Mouse (Mus musculus): Measurements from ENCODE around the gene Hba-a2. TPM values are rescaled to one million over a fixed set of nuclear protein-coding genes. Genes with fewer than 3 reads are reported as not detected.
"Not testable (repeated sequence)": the region's sequence is repeated elsewhere in the genome, so short reads cannot be mapped to it uniquely, and the experiment has no call there.

Hba-a2 gene
- total and polyA plus RNA-seq, 3 experiments: 683 to 4,240 (median 1,500) TPM

DNA sequence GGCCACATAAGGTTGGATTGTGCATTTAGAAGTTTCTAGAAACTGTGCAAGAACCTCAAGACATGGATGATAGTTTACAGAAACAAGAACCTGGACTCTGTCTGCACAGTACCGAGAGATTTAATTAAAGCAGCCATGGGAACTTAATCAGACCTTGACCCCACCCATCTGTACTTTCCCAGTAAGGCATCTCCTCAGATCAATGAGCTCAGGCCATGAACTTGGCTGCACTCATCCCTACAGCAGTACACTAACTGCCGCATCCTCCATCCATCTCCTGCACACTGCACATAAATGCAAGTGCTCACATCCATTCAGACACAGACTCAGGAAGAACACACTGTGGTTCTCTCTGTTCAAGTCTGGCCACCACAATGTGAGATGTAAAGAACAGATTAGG lies 15.6 kb upstream of the Hba-a2 start:
- H3K27me3 ChIP-seq (ENCODE audit: insufficient read depth, low read length): no peaks in the 10 kb centered on the region
- ATAC-seq (ENCODE audit: extremely low read depth, insufficient number of reproducible peaks, low FRiP score, poor library complexity, severe bottlenecking) (no peak), DNase-seq (ENCODE audit: low spot score) (no peak)
- no peaks in the 10 kb centered on the region for H3K9me3 ChIP-seq (replicated peaks)
- TF ChIP-seq GATA1 (IDR thresholded peaks at IDR 0.05; ENCODE audit: borderline replicate concordance, low read length): no peak
- TF ChIP-seq TAL1 (conservative IDR thresholded peaks at IDR 0.05; ENCODE audit: low read depth, low read length): no peak
- no peak for TF ChIP-seq GATA2 (IDR thresholded peaks at IDR 0.05; ENCODE audit: borderline replicate concordance, low read depth, low read length)
- TF ChIP-seq POLR2AphosphoS5 (IDR thresholded peaks at IDR 0.05; ENCODE audit: insufficient replicate concordance, low read depth, low read length): no peak
- no peak for TF ChIP-seq CTCF (IDR thresholded peaks at IDR 0.05; ENCODE audit: low read depth, low read length)
- no peaks in the 10 kb centered on the region for H3K36me3 ChIP-seq (replicated peaks)
- H3K4me1 ChIP-seq (ENCODE audit: insufficient read depth, low read depth, low read length): peaks cover 71% of the 10 kb centered on the region
- H3K4me3 ChIP-seq (ENCODE audit: low read depth, low read length): no peak overlapping the region; the same call in 1 of the 2 replicates

DNA sequence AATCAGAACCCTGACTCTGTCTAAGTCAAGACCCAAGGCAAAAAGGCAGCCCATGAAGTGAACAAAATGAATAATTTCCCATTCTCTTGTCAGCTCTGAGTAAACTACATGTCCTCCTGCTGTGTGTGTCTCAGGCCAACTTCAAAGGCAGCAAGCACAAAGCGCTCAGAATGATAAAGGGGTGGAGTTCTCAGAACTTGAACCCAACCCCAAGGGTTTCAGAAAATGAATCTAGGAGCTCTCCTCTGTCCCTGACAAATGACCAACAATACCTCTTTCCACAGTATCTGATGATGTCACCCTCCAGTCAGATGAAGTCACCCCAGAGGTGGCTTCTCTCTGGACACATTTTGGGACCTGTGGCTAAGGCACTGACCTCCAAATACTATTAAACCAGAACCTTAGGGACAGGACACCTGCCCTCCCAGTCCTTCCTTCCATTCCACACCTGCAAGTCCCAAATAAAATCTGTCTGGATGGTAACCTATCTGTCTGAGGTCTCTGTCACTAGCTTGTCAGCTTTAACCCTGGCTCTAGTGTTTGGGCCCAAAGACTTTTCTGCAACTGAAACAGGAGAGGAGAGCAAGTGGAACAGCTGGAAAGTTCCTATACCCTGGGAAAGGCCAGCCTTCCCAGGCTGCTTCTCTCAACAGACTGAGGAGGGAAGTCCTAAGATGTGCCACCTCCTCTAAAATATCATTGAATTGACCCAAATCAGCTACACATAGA lies 14.7 kb upstream of the Hba-a2 start:
- DNase-seq (ENCODE audit: low spot score) (no peak), ATAC-seq (ENCODE audit: extremely low read depth, insufficient number of reproducible peaks, low FRiP score, poor library complexity, severe bottlenecking) (no peak)
- Histone ChIP-seq H3K27me3 (ENCODE audit: insufficient read depth, low read length) (no peaks in the 10 kb centered on the region), H3K4me3 (ENCODE audit: low read depth, low read length) (no peak overlapping the region; the same call in 1 of the 2 replicates), H3K4me1 (ENCODE audit: insufficient read depth, low read depth, low read length) (peaks cover 65% of the 10 kb centered on the region), H3K36me3 (replicated peaks) (no peaks in the 10 kb centered on the region), H3K9me3 (replicated peaks) (no peaks in the 10 kb centered on the region)
- TF ChIP-seq POLR2AphosphoS5 (IDR thresholded peaks at IDR 0.05; ENCODE audit: insufficient replicate concordance, low read depth, low read length) (no peak), CTCF (IDR thresholded peaks at IDR 0.05; ENCODE audit: low read depth, low read length) (no peak)

DNA sequence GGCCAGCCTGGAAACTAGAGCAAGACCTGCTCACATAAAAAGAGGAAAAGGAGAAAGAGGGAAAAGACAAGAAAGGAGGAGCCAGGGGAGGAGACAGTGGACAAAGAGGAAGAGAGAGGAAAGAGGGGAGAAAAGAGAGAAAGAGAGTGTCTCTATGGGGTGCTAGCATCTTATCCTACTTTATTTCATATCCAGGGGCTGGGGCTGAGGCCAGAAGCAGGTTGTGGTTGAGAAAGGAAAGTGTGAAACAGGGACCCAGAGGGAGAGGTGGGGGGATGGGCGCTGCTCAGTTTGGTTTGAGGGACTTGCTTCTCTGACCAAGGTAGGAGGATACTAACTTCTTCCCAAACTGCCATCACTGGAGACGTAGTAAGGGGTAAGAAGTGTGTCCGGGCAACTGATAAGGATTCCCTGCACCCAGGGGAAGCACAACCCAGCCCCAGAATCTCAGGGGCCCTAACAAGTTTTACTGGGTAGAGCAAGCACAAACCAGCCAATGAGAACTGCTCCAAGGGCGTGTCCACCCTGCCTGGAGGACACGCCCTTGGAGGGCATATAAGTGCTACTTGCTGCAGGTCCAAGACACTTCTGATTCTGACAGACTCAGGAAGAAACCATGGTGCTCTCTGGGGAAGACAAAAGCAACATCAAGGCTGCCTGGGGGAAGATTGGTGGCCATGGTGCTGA lies 13.1 kb upstream of the Hba-a2 start, which contains the start of gene Hba-a1:
Gene Hba-a1, plus strand, starts transcription at position 421 of the 687 bp plus-strand sequence.
- H3K4me3 ChIP-seq (ENCODE audit: low read depth, low read length): peak within 1 kb of the TSS; percentile 67
- peak; percentile 87 for ATAC-seq (ENCODE audit: extremely low read depth, insufficient number of reproducible peaks, low FRiP score, poor library complexity, severe bottlenecking)
- DNase-seq (ENCODE audit: low spot score); H3K27me3 ChIP-seq (ENCODE audit: insufficient read depth, low read length); H3K36me3 ChIP-seq (replicated peaks); H3K9me3 ChIP-seq (replicated peaks): not testable (repeated sequence)
- H3K4me1 ChIP-seq (ENCODE audit: insufficient read depth, low read depth, low read length): peaks cover 68% of the 10 kb centered on the region

DNA sequence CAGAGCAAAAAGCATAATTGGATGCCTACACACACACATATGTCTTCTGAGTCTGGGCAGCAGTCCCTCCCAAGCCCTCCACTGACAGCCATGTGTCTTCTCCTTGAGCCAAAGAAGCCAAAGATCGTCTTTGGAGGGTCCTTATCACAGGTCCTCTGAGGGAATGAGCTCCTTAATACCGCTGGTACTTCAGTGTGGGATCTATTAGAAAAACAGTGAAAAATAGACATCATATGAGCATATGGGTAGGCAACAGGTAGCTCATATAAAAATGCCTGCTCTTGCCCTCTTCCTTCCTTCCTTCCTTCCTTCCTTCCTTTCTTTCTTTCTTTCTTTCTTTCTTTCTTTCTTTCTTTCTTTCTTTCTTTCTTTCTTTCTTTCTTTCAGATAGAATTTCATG lies 11.7 kb upstream of the Hba-a2 start:
- not testable (repeated sequence) for DNase-seq (ENCODE audit: low spot score); ATAC-seq (ENCODE audit: extremely low read depth, insufficient number of reproducible peaks, low FRiP score, poor library complexity, severe bottlenecking)

DNA sequence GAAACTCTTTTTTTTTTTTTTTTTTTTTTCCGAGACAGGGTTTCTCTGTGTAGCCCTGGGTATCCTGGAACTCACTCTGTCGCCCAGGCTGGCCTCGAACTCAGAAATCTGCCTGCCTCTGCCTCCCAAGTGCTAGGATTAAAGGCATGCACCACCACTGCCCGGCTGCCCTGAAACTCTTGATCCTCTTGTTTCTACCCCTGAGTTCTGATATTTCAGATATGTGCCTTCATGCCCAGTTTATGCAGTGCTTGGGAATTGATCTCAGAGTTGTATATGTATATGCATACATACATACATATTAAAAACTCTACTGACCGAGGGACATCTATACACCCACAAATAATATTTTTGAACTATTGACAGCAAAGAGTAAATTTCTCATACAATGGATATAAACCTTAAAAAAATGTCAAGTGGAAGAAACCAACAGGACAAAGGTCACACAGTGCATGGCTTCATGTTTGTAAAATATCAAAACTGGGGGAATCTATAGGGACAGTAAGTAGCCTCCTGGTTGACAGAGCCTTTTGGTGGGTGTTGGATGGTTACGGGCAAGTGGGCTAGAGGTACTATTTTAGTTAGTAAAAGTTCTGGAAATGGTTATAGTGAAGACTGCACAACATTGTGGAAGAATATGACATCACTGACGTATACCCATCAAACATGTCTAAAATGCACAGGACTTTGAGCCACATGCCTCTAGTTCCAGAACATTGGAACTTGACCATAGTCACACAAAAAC lies 11.1 kb upstream of the Hba-a2 start:
- Histone ChIP-seq H3K36me3 (replicated peaks) (peaks cover 2% of the 10 kb centered on the region), H3K9me3 (replicated peaks) (no peaks in the 10 kb centered on the region), H3K4me1 (ENCODE audit: insufficient read depth, low read depth, low read length) (peaks cover 65% of the 10 kb centered on the region), H3K27me3 (ENCODE audit: insufficient read depth, low read length) (no peaks in the 10 kb centered on the region), H3K4me3 (ENCODE audit: low read depth, low read length) (peak overlapping the region; percentile 67)
- DNase-seq (ENCODE audit: low spot score) (no peak), ATAC-seq (ENCODE audit: extremely low read depth, insufficient number of reproducible peaks, low FRiP score, poor library complexity, severe bottlenecking) (no peak)
- no peak for TF ChIP-seq TAL1 (conservative IDR thresholded peaks at IDR 0.05; ENCODE audit: low read depth, low read length)

More for the DNA sequence above, 11.7 kb upstream of the Hba-a2 start:
- Histone ChIP-seq H3K4me3 (ENCODE audit: low read depth, low read length) (peak overlapping the region; percentile 67), H3K4me1 (ENCODE audit: insufficient read depth, low read depth, low read length) (peaks cover 65% of the 10 kb centered on the region)
- H3K36me3 ChIP-seq (replicated peaks); H3K9me3 ChIP-seq (replicated peaks); H3K27me3 ChIP-seq (ENCODE audit: insufficient read depth, low read length): not testable (repeated sequence)

DNA sequence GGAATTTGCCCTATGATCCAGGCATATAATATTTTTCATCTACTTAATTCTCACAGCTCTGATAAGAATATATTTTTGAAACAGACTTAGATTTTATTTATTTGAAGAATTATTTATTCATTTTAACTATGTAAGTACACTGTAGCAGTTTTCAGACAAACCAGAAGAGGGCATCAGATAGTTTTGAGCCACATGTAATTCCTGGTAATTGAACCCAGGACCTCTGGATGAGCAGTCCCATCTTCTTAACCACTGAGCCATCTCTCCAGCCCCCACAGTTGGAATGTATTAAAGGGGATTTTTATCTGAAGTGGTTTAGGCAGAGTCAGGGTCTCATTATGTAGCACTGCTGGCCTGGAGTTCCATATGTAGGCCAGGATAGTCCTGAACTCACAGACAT lies 10.4 kb upstream of the Hba-a2 start:
- not testable (repeated sequence) for H3K4me3 ChIP-seq (ENCODE audit: low read depth, low read length); H3K27me3 ChIP-seq (ENCODE audit: insufficient read depth, low read length); ATAC-seq (ENCODE audit: extremely low read depth, insufficient number of reproducible peaks, low FRiP score, poor library complexity, severe bottlenecking); H3K9me3 ChIP-seq (replicated peaks); DNase-seq (ENCODE audit: low spot score); H3K36me3 ChIP-seq (replicated peaks)
- H3K4me1 ChIP-seq (ENCODE audit: insufficient read depth, low read depth, low read length): peaks cover 60% of the 10 kb centered on the region
